Mouse (Mus musculus): ENCODE measurements around the gene Gm21976.

Gm21976 gene

DNA sequence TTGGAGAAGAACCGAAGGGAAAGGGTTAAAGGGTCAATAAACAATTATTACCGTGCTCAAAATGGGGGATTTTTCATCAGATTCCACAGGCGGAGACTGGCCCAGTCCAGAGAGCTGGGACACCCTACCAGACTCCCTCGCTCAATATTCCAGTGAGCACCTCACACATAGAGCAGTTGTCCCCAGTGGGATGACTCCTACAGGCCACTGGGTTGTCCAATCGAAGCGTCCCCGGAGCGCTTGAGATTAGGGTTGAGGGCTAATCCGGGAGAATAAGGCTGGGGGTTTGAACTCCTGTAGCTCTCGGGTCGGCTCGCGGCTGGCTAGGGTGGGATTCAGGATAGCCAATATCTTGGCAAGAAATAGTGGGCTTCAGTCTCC is 74.0 kb downstream of the Gm21976 start:
- in situ Hi-C loops (cut with MboI, MseI) = no loop called here

DNA sequence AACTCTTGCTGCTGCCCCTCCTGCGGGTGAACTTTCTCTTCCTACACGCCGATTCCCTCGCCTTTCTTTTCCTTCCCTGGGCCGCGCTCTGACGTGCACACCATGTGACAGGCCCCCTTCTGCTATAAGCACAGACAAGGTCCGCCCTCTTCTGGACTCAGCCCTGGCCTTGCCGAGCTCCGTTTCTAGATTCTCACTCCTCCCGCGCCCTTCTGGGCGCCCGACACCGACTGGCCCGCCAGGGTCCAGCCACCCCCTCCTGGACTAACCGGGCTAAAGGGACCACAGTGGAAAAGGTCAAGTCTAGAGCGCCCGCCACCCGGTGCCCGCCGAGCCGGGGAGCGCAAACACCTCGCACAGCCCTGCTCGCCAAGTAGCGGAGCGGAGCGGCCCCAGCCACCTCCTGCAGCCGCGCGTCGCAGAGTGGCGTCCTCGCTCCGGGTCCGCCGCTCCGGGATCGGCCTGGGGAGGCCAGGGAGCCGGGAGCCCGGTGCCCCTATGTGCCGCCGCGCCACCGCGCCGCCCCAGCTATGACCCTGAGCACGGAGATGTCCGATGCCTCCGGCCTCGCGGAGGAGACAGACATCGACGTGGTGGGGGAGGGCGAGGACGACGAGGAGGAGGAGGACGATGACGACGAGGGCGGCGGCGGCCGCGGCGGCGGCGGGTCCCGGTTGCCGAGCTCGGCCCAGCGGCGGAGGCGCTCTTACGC is 74.6 kb downstream of the Gm21976 start, which contains the start of gene Foxd1:
TSS of gene Foxd1 (plus strand) at position 153 of the 712 bp plus-strand sequence.
- in situ Hi-C loops (cut with MboI, MseI) = no loop called here

DNA sequence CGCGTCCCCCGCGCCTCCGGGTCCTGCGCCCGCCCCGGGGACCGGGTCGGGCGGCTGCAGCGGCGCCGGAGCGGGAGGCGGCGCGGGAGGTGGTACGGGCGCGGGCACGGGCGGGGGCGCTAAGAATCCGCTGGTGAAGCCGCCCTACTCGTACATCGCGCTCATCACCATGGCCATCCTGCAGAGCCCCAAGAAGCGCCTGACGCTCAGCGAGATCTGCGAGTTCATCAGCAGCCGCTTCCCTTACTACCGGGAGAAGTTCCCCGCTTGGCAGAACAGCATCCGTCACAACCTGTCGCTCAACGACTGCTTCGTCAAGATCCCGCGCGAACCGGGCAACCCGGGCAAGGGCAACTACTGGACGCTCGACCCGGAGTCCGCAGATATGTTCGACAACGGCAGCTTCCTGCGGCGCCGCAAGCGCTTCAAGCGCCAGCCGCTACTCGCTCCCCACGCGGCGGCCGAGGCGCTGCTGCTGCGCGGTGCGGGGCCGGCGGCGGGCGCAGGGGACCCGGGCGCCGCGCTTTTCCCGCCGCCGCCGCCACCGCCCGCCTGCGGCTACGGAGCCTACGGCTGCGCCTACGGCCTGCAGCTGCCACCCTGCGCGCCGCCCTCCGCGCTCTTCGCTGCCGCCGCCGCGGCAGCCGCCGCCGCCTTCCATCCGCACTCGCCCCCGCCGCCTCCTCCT is 75.3 kb downstream of the Gm21976 start:
- in situ Hi-C loops (cut with MboI, MseI) = no loop called here

DNA sequence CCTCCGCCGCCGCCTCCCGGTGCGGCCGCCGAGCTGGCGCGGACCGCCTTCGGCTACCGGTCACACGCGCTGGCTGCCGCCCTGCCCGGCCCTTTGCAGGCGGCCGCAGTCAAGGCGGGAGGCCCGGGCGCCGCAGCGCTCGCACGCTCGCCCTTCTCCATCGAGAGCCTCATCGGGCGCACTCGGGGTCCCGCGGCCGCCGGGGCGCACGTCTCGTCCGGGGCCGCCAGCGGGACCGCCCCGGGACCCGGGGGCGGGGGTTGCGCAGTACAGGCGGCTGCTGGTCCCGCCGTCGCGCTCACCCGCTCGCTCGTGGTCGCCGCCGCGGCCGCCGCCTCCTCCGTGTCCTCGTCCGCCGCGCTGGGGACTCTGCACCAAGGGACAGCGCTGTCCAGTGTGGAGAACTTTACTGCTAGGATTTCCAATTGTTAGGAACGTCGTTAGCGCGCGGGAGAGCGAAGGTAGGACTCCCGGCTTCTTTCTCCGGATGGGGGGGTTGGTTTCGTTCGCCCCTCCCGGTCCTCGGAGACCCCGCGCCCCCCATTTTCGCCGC is 75.9 kb downstream of the Gm21976 start:
- in situ Hi-C loops (cut with MboI, MseI) = no loop called here

DNA sequence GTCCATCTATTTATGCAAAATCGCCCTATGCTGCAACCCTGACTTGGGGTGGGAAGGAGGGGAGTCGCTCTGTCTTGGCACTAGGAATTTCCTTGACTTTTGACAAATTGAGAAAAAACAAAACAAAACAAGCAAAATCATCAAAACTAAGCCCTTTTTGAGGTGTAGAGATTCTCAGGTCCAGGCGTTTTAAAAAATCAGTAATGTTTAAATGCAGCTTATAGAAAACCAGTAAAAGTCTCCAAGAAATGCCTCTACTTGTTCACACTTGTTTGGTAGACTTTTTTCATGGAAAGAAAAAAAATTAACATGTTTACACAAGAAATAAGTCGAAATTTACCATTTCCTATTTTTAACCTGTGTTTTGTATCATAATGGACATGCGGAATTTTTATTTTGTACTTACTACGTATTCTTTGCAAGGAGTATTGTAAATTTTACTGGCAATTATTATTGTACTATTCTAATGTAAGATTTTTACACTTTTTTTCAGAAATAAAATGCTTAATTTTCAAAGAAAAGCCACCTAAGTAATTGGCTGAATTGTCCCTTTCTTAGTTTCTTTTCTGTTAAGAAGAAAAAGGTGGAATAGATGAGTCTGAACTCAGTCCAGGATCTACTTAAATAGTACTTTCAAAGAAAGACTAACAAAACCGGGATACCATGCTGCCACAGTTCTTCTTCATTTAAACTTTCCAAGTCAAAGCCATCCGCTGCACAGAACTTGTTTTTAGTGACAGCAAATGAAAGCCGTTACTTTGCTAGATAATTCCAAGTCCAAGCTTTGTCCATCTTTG is 76.7 kb downstream of the Gm21976 start:
- in situ Hi-C loops (cut with MboI, MseI) = no loop called here
